Comparison of ENCODE assay signal across 30 mouse cellular contexts in genomic region chr7:27288732-27289131, GRCm38 (mm10). TPM values are rescaled to one million over a fixed set of nuclear protein-coding genes. Genes with fewer than 3 reads are reported as not detected.
DNase-seq lines count a peak whose midpoint lies in the region; ATAC-seq and TF ChIP-seq lines count a peak whose summit lies in the region.
"Had no signal": no experiment of that assay in that cellular context is flagged by ENCODE, and none has a peak within 500 bp of the region (broad histone marks: within the 10 kb centered on the region; RNA-seq: fewer than 3 reads in every experiment).

No protein-coding gene starts in this region.

- TF ChIP-seq RAD21 in MEL (IDR thresholded peaks at IDR 0.05; ENCODE audit: low read depth, low read length): peak; percentile 25

- no peak overlapping the region for H3K4me2 ChIP-seq in intestine, postnatal 0 days (replicated peaks; ENCODE audit: low read depth)
- no peak overlapping the region for H3K4me2 ChIP-seq in intestine, embryonic 15.5 days (replicated peaks)
- no peak overlapping the region for H3K4me2 ChIP-seq in liver, postnatal 0 days (ENCODE audit: low read depth, low read length)
- H3K4me2 ChIP-seq: embryonic facial prominence, embryonic 13.5 days; forebrain, embryonic 12.5 days; forebrain, embryonic 15.5 days; heart, embryonic 13.5 days; hindbrain, embryonic 12.5 days; hindbrain, embryonic 15.5 days had no signal

- intact Hi-C loops in heart, postnatal 10 days (cut with DNase I): loop anchor here (10.0 kb wide), 1 partner anchor 514 kb away; no protein-coding TSS in a partner anchor

- no peak for DNase-seq in liver, postnatal 0 days
- DNase-seq in liver: no peak
- peak; percentile 35 for DNase-seq in MEL (ENCODE audit: low read depth, low spot score)
- no peak for DNase-seq in Muller cell, postnatal 12 days (ENCODE audit: inconsistent ontology term)
- no peak for DNase-seq in right cerebral cortex, postnatal 36 days (ENCODE audit: low spot score in 2 of 2)
- no peak for DNase-seq in heart, postnatal 10 days
- DNase-seq: adrenal gland, adult 8-10 months; adrenal gland, postnatal 25 days; cerebellum, adult 11-12 months; cerebellum, adult 8-10 months; cerebellum, postnatal 10 days; cerebellum, postnatal 36 days; embryo, embryonic 11 days; gastrocnemius, postnatal 25 days; heart, adult 2 months had no signal

- H3K27me3 ChIP-seq in intestine, postnatal 0 days (replicated peaks; ENCODE audit: control insufficient read depth, insufficient read depth, low read length): no peaks in the 10 kb centered on the region
- no peaks in the 10 kb centered on the region for H3K27me3 ChIP-seq in intestine, embryonic 15.5 days (replicated peaks)
- no peaks in the 10 kb centered on the region for H3K27me3 ChIP-seq in liver, postnatal 0 days (ENCODE audit: insufficient read depth, low read length)
- H3K27me3 ChIP-seq in MEL (ENCODE audit: control insufficient read depth in 1 of 2, insufficient read depth in 2 of 2, low read length in 2 of 2): peaks cover 0 to 2% of the 10 kb centered on the region in 2 experiments; a peak in 1 of 4 replicates

- 82% methylated on average over 7 of the region's 7 CpGs for WGBS in intestine, postnatal 0 days
- WGBS in intestine, embryonic 15.5 days: 90% methylated on average over 7 of the region's 7 CpGs
- 80% methylated on average over 7 of the region's 7 CpGs for WGBS in liver, postnatal 0 days (ENCODE audit: insufficient replicate concordance)

- no peak for TF ChIP-seq POLR2A in MEL (IDR thresholded peaks at IDR 0.05; ENCODE audit: control insufficient read depth in 1 of 2, insufficient read depth in 1 of 2, low read depth in 1 of 2, low read length in 2 of 2, poor library complexity in 1 of 2)

- TF ChIP-seq EP300 in liver, postnatal 0 days (IDR thresholded peaks at IDR 0.05; ENCODE audit: low read depth): no peak
- no peak for TF ChIP-seq EP300 in MEL (IDR thresholded peaks at IDR 0.05; ENCODE audit: low read depth in 1 of 2, low read length in 2 of 2)

- no peak overlapping the region for H3K27ac ChIP-seq in intestine, postnatal 0 days (ENCODE audit: low read depth, low read length)
- H3K27ac ChIP-seq in intestine, embryonic 15.5 days: no peak overlapping the region
- no peak overlapping the region for H3K27ac ChIP-seq in liver, postnatal 0 days (ENCODE audit: low read depth)
- H3K27ac ChIP-seq in MEL (ENCODE audit: control insufficient read depth, low read depth, low read length): no peak overlapping the region
- H3K27ac ChIP-seq: embryonic facial prominence, embryonic 10.5 days; embryonic facial prominence, embryonic 13.5 days; forebrain, embryonic 12.5 days; forebrain, embryonic 15.5 days; heart, adult 2 months; heart, embryonic 10.5 days; heart, embryonic 13.5 days; hindbrain, embryonic 12.5 days; hindbrain, embryonic 15.5 days had no signal

- H3K79me2 ChIP-seq in MEL (ENCODE audit: control insufficient read depth, insufficient read depth, low read length, poor library complexity): no peaks in the 10 kb centered on the region

- no peak overlapping the region for H3K9ac ChIP-seq in intestine, postnatal 0 days (ENCODE audit: low read depth, low read length)
- no peak overlapping the region for H3K9ac ChIP-seq in intestine, embryonic 15.5 days
- H3K9ac ChIP-seq in liver, postnatal 0 days (replicated peaks): no peak overlapping the region
- H3K9ac ChIP-seq in MEL (ENCODE audit: control insufficient read depth, low read depth, low read length, poor library complexity, severe bottlenecking): no peak overlapping the region
- H3K9ac ChIP-seq: embryonic facial prominence, embryonic 13.5 days; forebrain, embryonic 12.5 days; forebrain, embryonic 15.5 days; heart, embryonic 13.5 days; hindbrain, embryonic 12.5 days; hindbrain, embryonic 15.5 days had no signal

- H3K4me1 ChIP-seq in intestine, postnatal 0 days (replicated peaks; ENCODE audit: control insufficient read depth, insufficient read depth, low read length): no peaks in the 10 kb centered on the region
- H3K4me1 ChIP-seq in intestine, embryonic 15.5 days (replicated peaks): peaks cover 13% of the 10 kb centered on the region
- H3K4me1 ChIP-seq in liver, postnatal 0 days (ENCODE audit: insufficient read depth): peaks cover 4% of the 10 kb centered on the region; the same call in 1 of the 2 replicates
- peaks cover 0 to 3% of the 10 kb centered on the region in 2 experiments; a peak in 1 of 4 replicates for H3K4me1 ChIP-seq in MEL (ENCODE audit: control insufficient read depth in 1 of 2, insufficient read depth in 2 of 2, low read length in 2 of 2)
- H3K4me1 ChIP-seq: hindbrain, embryonic 12.5 days had no signal

- H3K36me3 ChIP-seq in intestine, postnatal 0 days (ENCODE audit: control insufficient read depth, insufficient read depth): no peaks in the 10 kb centered on the region
- no peaks in the 10 kb centered on the region for H3K36me3 ChIP-seq in intestine, embryonic 15.5 days
- H3K36me3 ChIP-seq in liver, postnatal 0 days (replicated peaks; ENCODE audit: insufficient read depth, low read length): no peaks in the 10 kb centered on the region
- H3K36me3 ChIP-seq in MEL (ENCODE audit: control insufficient read depth in 1 of 2, insufficient read depth in 2 of 2, low read length in 2 of 2): no peaks in the 10 kb centered on the region
- H3K36me3 ChIP-seq: embryonic facial prominence, embryonic 10.5 days; embryonic facial prominence, embryonic 13.5 days; forebrain, embryonic 12.5 days; forebrain, embryonic 15.5 days; heart, embryonic 10.5 days; heart, embryonic 13.5 days; hindbrain, embryonic 12.5 days; hindbrain, embryonic 15.5 days had no signal

- 0 out of 2 replicates have a peak, but pooled peaks have one; percentile 12 for TF ChIP-seq CTCF in intestine, postnatal 0 days (IDR thresholded peaks at IDR 0.05; ENCODE audit: low read depth)
- 0 out of 2 replicates have a peak, but pooled peaks have one; percentile 3 for TF ChIP-seq CTCF in liver, postnatal 0 days (IDR thresholded peaks at IDR 0.05; ENCODE audit: low read depth)
- TF ChIP-seq CTCF in MEL (IDR thresholded peaks at IDR 0.05 in 2 of 3, conservative IDR thresholded peaks at IDR 0.05 in 1 of 3; ENCODE audit: control insufficient read depth in 1 of 3, insufficient read depth in 1 of 3, low read depth in 2 of 3, low read length in 3 of 3, poor library complexity in 1 of 3, severe bottlenecking in 1 of 3): peak in 1 of 3 experiments; percentile 52; a peak in 3 of 6 replicates

- H3K9me3 ChIP-seq in intestine, postnatal 0 days (ENCODE audit: control insufficient read depth): no peaks in the 10 kb centered on the region
- no peaks in the 10 kb centered on the region for H3K9me3 ChIP-seq in intestine, embryonic 15.5 days
- H3K9me3 ChIP-seq in liver, postnatal 0 days (ENCODE audit: low read length): no peaks in the 10 kb centered on the region; the same call in 1 of the 2 replicates
- H3K9me3 ChIP-seq in MEL (replicated peaks; ENCODE audit: insufficient read depth, low read length): no peaks in the 10 kb centered on the region
- H3K9me3 ChIP-seq: embryonic facial prominence, embryonic 10.5 days; embryonic facial prominence, embryonic 13.5 days; forebrain, embryonic 12.5 days; forebrain, embryonic 15.5 days; heart, embryonic 10.5 days; heart, embryonic 13.5 days; hindbrain, embryonic 12.5 days; hindbrain, embryonic 15.5 days had no signal

- no peak for ATAC-seq in intestine, postnatal 0 days
- ATAC-seq in intestine, embryonic 15.5 days: no peak
- no peak for ATAC-seq in liver, postnatal 0 days
- ATAC-seq: activated CD4-positive, CD25-positive, alpha-beta regulatory T cell, adult 4 months; forebrain, embryonic 15.5 days; intestine, embryonic 16.5 days had no signal

- no peak overlapping the region for H3K4me3 ChIP-seq in intestine, postnatal 0 days (ENCODE audit: low read depth, low read length)
- no peak overlapping the region for H3K4me3 ChIP-seq in intestine, embryonic 15.5 days (replicated peaks)
- no peak overlapping the region for H3K4me3 ChIP-seq in liver, postnatal 0 days (ENCODE audit: low read depth, low read length)
- H3K4me3 ChIP-seq in MEL (ENCODE audit: control insufficient read depth in 1 of 2, insufficient read depth in 1 of 2, low read depth in 2 of 2, low read length in 2 of 2): no peak overlapping the region
- H3K4me3 ChIP-seq: embryonic facial prominence, embryonic 10.5 days; embryonic facial prominence, embryonic 13.5 days; erythroblast, embryonic 14.5 days; forebrain, embryonic 12.5 days; forebrain, embryonic 15.5 days; heart, adult 2 months; heart, embryonic 10.5 days; heart, embryonic 13.5 days; hindbrain, embryonic 12.5 days; hindbrain, embryonic 15.5 days had no signal

TF ChIP-seq in MEL, 35 proteins besides CTCF, POLR2A, EP300 and RAD21 (continues in another document):
- TF ChIP-seq ETS1 (IDR thresholded peaks at IDR 0.05; ENCODE audit: low read depth, low read length) (no peak), TAL1 (IDR thresholded peaks at IDR 0.05; ENCODE audit: low read length) (no peak)

RNA-seq across cellular contexts. Expression of gene Numbl, which starts 30.5 kb away (rescaled TPM):
- polyA plus RNA-seq in intestine, postnatal 0 days (2015; fragmentation: Nextera tagmentation; extraction: Ambion mirVana): 6.6 and 7.5 TPM in 2 replicates
- 16.2 and 16.5 TPM in 2 replicates for polyA plus RNA-seq in intestine, embryonic 15.5 days (2015; fragmentation: Nextera tagmentation; extraction: Ambion mirVana)
- 1.1 and 1.2 TPM in 2 replicates for polyA plus RNA-seq in liver, postnatal 0 days (2015; fragmentation: Nextera tagmentation; extraction: Ambion mirVana)
- 2.2 and 3.6 TPM in 2 replicates for total RNA-seq in MEL (2012; rRNA removed)
- polyA plus RNA-seq in MEL (2012; ENCODE audit: insufficient read depth in 1 of 2, insufficient read length in 2 of 2, low read depth in 1 of 2, low replicate concordance in 2 of 2, missing spikeins in 1 of 2): 10 to 100 TPM in 1 of 2 experiments, not detected in 1; 10.6 TPM
- 10 to 100 TPM; 10.7 to 13.8 TPM for total RNA-seq in heart, postnatal 10 days (2021)
- polyA plus RNA-seq: activated CD4-positive, CD25-positive, alpha-beta regulatory T cell, adult 4 months had no signal

RNA-seq across cellular contexts. Expression of gene Ltbp4, which starts 48.8 kb away (rescaled TPM):
- polyA plus RNA-seq in intestine, postnatal 0 days (2015; fragmentation: Nextera tagmentation; extraction: Ambion mirVana): 40.7 and 43.7 TPM in 2 replicates
- 75.9 and 92.8 TPM in 2 replicates for polyA plus RNA-seq in intestine, embryonic 15.5 days (2015; fragmentation: Nextera tagmentation; extraction: Ambion mirVana)
- 7.2 and 9.2 TPM in 2 replicates for polyA plus RNA-seq in liver, postnatal 0 days (2015; fragmentation: Nextera tagmentation; extraction: Ambion mirVana)
- total RNA-seq in MEL (2012; rRNA removed): 2.2 and 2.9 TPM in 2 replicates
- 10 to 100 TPM in 1 of 2 experiments, not detected in 1; 14.2 TPM for polyA plus RNA-seq in MEL (2012; ENCODE audit: insufficient read depth in 1 of 2, insufficient read length in 2 of 2, low read depth in 1 of 2, low replicate concordance in 2 of 2, missing spikeins in 1 of 2)
- 100 to 1,000 TPM; 387 to 393 TPM for total RNA-seq in heart, postnatal 10 days (2021)
- total RNA-seq: granulocyte monocyte progenitor cell, adult 5-6 weeks; hematopoietic stem cell, adult 5-6 weeks had no signal

RNA-seq across cellular contexts. Expression of gene Coq8b, which starts 55.9 kb away (rescaled TPM):
- polyA plus RNA-seq in intestine, postnatal 0 days (2015; fragmentation: Nextera tagmentation; extraction: Ambion mirVana): 16.8 and 18.7 TPM in 2 replicates
- 21.3 and 21.4 TPM in 2 replicates for polyA plus RNA-seq in intestine, embryonic 15.5 days (2015; fragmentation: Nextera tagmentation; extraction: Ambion mirVana)
- polyA plus RNA-seq in liver, postnatal 0 days (2015; fragmentation: Nextera tagmentation; extraction: Ambion mirVana): 20.1 and 23.5 TPM in 2 replicates
- total RNA-seq in MEL (2012; rRNA removed): 12.5 and 13.8 TPM in 2 replicates
- 10 to 100 TPM in 1 of 2 experiments, not detected in 1; 22.7 TPM for polyA plus RNA-seq in MEL (2012; ENCODE audit: insufficient read depth in 1 of 2, insufficient read length in 2 of 2, low read depth in 1 of 2, low replicate concordance in 2 of 2, missing spikeins in 1 of 2)
- total RNA-seq in heart, postnatal 10 days (2021): 10 to 100 TPM; 12.8 TPM
